Mouse (Mus musculus) thymus, adult 18-20 months (tissue): ENCODE measurements around the gene Specc1.
A peak's percentile ranks its signal among the peaks of the same experiment; 100 is the strongest.

Source experiments
- DNase-seq, 2 experiments: peaks; one replicate each; pipeline ENCODE4 v3.0.0; 2022; ENCODE audit warnings: mixed read lengths in 2 of 2

The Specc1 gene

DNA sequence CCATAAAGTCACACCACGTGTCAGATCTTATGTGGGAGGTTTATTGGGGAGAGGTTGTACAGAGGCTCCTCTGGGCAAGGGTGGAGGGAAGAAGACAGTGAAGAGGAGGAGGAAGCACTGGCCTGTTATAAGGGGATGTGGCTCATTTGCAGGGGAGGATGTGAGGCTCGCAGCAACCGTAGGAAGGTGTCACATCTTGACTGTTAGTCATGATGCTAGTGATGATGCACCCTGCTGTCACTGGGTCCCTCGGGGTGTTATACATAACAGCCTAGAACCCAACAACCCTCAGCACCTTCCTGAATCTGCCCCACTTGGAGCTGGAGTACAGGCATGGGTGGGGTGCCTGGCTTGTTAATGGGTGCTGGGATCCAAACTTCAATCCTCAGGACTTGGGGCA lies 94.9 kb downstream of the Specc1 start:
- no peak for DNase-seq

GRCm38 (mm10) chr11:62053928-62054327 lies 97.4 kb downstream of the Specc1 start:
- DNase-seq: no peak

GRCm38 (mm10) chr11:62064565-62064964 lies 108.0 kb downstream of the Specc1 start:
- DNase-seq: no peak

DNA sequence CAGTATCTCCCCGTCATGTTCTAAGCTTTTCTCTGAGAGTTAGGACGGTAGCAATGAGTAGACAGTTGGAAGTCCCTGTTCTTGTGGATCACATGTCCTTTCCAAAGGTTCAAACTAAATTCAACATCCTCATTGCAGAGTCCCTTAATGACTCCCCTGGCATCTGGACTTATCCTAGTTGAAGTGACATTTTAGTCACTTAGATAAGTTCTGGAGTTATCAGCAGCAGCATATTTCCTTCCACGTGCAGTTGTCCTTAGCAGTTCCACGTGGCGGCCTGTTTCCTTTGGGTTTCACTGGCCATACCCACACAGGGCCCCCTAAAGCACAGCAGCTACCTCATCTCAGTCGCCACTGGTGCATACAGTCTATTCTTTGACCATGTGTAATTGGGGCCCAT lies 109.1 kb downstream of the Specc1 start:
- DNase-seq: no peak

DNA sequence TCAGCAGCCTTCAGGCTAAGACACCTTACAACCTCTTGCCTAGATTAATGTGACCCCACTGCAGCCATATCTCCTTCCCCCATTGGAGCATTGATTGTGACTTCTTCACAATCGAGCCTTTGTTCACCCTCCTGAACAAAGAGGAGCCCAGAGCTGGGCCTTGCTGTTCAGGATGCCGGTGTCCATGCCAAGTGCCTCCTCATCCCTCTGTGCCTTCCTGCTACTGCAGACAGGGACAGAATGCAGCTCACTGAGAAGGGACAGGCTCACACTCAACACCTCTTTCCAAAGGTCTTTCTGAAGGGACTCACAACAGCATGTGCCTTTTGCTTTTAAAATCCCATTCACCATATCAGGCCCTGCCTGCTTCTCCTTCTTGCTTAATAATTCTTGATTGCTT lies 113.0 kb downstream of the Specc1 start:
- DNase-seq: no peak

DNA sequence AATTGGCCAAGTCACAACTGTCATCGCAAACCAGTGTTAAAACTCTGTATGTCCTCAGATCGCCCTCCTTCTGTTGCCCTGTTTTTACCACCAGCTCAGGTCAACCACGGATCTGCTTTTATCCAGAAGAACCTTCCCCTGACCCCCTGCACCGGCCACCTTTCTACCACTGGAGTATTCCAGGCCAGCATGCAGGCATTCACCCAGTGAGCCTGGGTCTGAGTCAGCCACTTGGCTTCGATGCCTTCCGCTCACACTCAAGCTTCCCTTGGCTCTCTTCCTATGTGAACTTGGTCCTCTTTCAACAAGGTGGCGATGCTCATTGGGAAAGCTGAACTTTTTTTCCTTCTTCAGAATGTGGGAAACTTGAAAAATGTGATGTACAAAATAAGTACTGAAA lies 113.6 kb downstream of the Specc1 start:
- DNase-seq: no peak

- DNase-seq: no peak
These were observed 115.8 kb downstream of the Specc1 start for GRCm38 (mm10) chr11:62072406-62072805.

- DNase-seq: no peak
These were observed 117.1 kb downstream of the Specc1 start for GRCm38 (mm10) chr11:62073575-62074140.

DNA sequence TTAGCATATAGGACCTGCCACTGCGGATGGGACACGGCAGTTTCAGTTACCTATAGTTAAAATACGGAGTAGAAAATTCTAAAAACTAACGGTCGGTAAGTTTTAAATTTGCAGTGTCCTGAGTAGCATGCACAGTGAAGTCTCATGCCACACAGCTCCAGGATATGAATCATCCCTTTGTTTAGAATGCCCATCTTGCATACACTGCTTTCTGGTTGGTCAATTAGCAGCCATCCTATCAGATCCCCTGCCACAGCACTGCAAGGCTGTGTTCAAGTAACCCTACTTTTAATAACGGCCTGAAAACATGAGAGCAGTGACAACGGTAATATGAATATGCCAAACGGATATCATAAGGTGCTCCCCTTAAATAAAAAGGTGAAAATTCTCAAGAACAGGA lies 118.0 kb downstream of the Specc1 start:
- no peak for DNase-seq

GRCm38 (mm10) chr11:62075071-62075470 lies 118.5 kb downstream of the Specc1 start:
- DNase-seq: no peak

DNA sequence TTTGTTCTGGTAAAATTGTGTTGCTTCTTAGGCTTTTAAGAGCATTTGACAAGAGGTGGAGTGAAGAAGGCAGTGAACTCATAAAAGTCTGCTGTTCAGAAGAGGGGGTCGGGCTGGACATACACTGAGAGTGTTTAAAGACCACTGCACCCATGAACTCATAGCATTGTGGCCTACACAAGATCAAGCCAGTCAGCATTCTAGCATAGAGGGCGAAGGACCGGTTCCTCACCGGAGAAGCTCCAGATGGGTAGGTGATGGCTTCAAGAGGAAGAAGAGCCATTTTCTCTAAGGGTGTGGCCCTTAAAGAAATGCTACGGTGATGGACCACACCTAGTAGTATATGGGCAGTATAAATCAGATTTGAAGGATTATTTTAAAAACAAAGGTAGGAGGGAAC lies 119.0 kb downstream of the Specc1 start:
- no peak for DNase-seq

DNA sequence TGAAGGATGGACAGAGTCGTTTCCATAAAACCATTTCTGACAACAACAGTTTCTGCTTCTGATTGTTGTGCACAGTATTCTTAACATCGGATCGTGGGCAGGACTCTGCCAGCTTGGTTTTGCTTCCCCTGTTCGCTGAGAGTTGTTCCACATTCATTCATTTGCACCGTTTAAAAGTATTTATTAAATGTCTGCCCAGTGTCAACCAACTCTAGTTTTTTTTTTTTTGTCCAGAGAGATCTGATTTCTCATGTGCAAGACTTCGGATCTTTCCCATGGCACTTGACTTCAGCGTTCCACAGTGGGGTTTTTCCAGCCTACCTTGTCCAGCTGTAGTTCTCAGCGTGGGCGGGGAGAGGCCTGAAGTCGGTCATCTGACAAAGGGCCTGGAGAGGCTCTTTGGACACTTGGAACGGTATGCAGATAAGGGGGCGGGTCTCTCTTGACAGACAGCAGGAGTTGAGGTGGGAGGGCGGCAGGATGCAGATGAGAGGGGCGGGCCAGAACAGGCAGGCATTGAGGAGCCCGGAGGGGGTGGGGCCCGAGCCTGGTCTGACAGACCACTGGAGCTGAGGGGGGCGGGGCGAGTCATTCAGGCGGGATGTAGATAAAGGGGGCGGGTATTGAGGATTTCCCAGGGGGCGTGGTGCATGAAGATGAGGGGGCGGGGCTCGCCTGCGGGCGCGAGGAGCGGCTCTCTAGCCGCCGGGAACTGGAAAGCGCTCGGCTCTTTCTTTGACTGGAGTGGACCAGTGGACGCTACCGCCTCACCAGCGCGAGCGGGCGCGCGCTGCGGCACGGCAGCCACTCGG lies 120.0 kb downstream of the Specc1 start:
- peak; percentile 80 to 82 for DNase-seq

DNA sequence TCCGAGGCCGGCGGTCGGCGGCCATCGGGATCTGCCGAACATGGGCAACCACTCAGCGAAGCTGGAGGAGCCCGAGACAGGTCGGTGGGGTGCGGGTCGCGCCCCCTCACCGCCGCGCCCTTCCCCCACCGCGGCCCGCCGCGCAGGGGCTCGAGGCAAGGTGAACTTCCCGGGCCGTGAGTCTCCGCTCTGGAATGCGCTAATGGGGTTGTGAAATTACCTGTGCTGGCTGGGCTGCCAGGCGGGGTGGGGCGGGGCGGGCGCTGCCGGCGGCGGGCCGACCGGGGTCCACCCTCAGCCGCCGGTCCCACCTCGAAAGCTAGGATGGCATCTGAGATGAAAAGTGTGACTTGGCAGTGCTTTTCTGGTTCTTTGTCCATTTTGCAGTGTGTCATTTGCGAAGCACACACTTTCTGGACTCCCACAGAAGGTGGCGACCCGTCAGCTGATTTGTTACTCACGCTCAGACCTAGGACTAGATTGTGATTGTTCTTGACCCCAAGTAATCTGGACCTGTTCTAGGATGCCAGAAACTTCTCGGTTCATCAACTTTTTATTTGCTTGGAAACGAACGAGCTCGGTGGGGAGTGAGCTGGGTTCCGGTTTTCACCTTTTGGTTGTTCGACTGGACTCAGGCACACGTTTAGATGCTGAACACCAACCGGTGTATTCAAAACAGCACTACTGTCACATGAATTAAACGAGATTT lies 120.7 kb downstream of the Specc1 start:
- DNase-seq: no peak

- no peak for DNase-seq
These were observed 121.8 kb downstream of the Specc1 start for GRCm38 (mm10) chr11:62078371-62078770.

DNA sequence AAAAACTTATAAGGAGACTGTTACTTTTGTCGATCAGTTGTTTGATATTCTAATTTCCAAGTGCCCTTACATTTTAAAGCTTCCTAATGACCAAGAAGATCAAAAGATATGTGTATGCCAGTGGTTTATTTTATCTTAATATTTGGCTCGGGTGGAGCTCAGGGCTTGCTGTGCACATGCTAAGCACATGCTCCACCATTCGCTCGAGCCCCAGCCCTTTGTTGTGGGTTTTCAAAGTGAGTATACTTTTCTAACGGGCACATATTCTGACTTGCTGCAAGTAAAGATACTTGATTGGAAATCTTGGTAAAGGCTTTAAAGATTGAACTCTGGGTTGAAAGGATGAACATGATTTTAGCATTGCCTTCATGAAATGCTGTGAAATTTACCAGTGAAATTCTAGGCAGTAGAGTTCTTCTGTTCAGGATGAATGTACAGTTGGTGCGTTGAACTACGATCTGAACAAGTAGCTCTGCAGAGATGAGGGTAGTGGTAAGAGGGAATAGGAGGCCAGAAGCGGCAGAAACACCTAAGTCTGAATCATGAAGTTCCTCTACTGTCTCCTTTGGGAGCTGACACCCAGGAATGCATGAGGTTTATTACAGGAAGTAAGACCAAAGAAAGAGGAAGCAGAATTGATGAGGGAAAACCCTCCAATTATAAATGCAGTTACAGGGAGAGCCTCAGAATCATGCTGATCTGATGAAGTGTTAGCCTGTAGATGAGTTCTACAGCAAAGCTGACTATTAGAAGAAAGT lies 122.7 kb downstream of the Specc1 start:
- DNase-seq: no peak

- DNase-seq: no peak
These were observed 123.9 kb downstream of the Specc1 start for GRCm38 (mm10) chr11:62080476-62080875.

- DNase-seq: no peak
These were observed 130.1 kb downstream of the Specc1 start for GRCm38 (mm10) chr11:62086648-62087047.

DNA sequence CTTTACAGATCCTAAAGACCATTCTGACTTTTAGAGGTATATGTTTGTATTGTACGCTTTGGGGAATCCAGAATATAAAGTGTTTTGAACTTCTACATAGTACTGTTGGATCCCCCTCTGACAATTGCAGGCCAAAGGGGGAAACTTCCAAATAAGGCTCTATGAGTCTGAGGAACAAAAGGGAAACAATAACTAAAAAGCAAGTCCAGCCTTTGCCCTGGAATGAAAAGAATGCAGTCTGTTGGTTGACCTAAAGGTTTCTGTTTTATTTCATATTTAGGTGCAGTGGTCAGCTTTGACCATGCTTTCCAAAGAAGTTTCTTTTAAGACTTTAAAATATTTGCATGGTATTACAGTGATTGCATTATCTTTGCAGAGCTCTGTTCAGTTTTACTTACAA lies 130.5 kb downstream of the Specc1 start:
- DNase-seq: no peak

DNA sequence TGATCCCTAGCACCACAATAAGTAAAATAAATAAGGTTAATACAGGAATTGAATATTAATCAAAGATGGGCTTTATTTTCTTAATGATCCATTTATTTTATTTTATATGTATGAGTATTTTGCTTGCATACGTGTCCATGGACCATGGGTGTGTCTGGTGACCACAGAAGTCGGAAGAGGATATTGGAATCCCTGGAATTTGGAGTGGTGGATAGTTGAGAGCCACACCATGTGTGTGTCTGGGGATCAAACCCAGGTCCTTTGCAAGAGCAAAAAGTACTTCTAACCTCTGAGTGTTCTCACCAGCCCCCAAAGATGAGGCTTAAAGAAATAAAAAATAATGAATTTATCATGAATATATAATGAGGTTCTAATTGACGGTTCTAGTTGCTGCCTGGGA lies 132.1 kb downstream of the Specc1 start:
- DNase-seq: no peak

DNA sequence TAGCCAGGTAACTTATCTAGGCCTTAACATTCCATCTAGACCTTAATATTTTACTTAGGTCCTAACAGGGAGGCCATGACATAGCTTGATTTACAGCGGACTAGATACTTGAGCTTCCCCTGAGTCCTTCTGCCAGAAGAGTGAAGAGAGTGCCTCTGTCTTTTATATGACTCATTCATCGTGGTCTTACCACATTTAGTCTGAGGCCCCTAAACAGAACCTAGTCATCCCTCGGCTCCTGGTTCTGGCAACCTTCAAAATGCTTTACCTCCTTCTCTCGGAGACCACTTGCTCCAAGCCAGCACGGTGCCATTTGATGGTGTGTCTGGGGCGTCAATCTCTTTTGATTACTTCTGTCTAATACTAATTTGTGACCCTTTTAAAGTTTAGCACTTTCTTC lies 133.8 kb downstream of the Specc1 start:
- DNase-seq: no peak

- DNase-seq: no peak
These were observed 146.9 kb downstream of the Specc1 start for GRCm38 (mm10) chr11:62103380-62103911.

DNA sequence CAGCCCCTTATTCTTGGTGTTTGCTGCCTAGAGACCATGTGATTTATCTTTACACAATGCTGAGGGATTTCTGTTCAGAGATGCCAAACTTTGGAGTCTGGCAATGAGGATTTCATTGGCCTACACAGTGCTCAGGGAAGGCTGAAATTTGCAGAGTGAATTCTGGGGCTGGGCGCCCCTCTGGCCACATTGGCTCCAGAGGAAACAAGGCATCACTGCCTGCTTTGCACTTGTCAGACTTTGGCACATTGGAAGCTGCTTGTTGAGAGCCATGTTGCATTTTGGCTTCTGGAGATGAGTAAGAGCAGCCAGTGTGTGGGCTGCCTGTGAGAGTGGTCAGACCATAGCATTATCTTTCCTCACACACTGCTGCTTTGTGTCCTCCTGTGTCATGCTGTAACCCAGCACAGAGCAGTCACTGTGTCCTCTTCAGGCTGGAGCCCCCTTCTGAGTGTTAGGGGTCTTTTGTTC lies 149.9 kb downstream of the Specc1 start:
- no peak for DNase-seq

GRCm38 (mm10) chr11:62107272-62107836 lies 150.8 kb downstream of the Specc1 start:
- DNase-seq: no peak
